Mouse (Mus musculus) liver, embryonic 13.5 days (tissue): ENCODE results near the gene Rab8a. TPM values are rescaled to one million over a fixed set of nuclear protein-coding genes. Genes with fewer than 3 reads are reported as not detected.

Experiments used
- ATAC-seq: fragments of 200-750 bp; cut with Nextera tagmentation; 2 replicates; pipeline ENCODE4 v1.8.0; 2017; ENCODE audit warnings: low read depth, mild to moderate bottlenecking, moderate number of reproducible peaks, moderate library complexity
- DNase-seq: peaks from one replicate; pipeline ENCODE4 v3.0.0; 2022
- H3K27ac ChIP-seq: fragments of 300-500 bp; sonication (generic); 2 replicates; pipeline ENCODE4 v1.5.1; 2015; ENCODE audit warnings: moderate library complexity, mild to moderate bottlenecking, inconsistent platforms
- H3K27me3 ChIP-seq: fragments of 300-500 bp; sonication (generic); 2 replicates; pipeline ENCODE4 v1.6.1; 2015; ENCODE audit warnings: mild to moderate bottlenecking, inconsistent platforms
- H3K36me3 ChIP-seq: fragments of 300-500 bp; sonication (generic); 2 replicates; pipeline ENCODE4 v1.6.1; 2015; ENCODE audit warnings: mild to moderate bottlenecking, inconsistent platforms
- H3K4me1 ChIP-seq: fragments of 300-500 bp; sonication (generic); replicated peaks from 2 replicates; pipeline ENCODE4 v1.6.1; 2015; ENCODE audit warnings: inconsistent platforms
- H3K4me2 ChIP-seq: fragments of 300-500 bp; sonication (generic); 2 replicates; pipeline ENCODE4 v1.6.1; 2015; ENCODE audit warnings: inconsistent platforms, mild to moderate bottlenecking, moderate library complexity
- H3K4me3 ChIP-seq: fragments of 300-500 bp; sonication (generic); replicated peaks from 2 replicates; pipeline ENCODE4 v1.5.1; 2015; ENCODE audit warnings: mild to moderate bottlenecking, inconsistent platforms
- H3K9ac ChIP-seq: fragments of 300-500 bp; sonication (generic); 2 replicates; pipeline ENCODE4 v1.6.1; 2015; ENCODE audit warnings: mild to moderate bottlenecking, inconsistent platforms
- H3K9me3 ChIP-seq: fragments of 300-500 bp; sonication (generic); replicated peaks from 2 replicates; pipeline ENCODE4 v1.6.1; 2016; ENCODE audit warnings: inconsistent platforms
- WGBS: fragments of 180-500 bp; shearing (Covaris S2); methylation state at CpG from one replicate; pipeline ENCODE4 v1.1.7; 2015; ENCODE audit not compliant: insufficient replicate concordance; 5-methylcytosine and 5-hydroxymethylcytosine counted together
- polyA plus RNA-seq: library from polyadenylated mRNA; unstranded; fragments of >200 nt; fragmentation: Nextera tagmentation; extraction: Ambion mirVana; gene quantifications from 2 replicates; pipeline ENCODE4 v1.2.1, GENCODE M21; 2015

Rab8a gene
- polyA plus RNA-seq, 1 experiment from 2014 or later, result 75.4 TPM

DNA sequence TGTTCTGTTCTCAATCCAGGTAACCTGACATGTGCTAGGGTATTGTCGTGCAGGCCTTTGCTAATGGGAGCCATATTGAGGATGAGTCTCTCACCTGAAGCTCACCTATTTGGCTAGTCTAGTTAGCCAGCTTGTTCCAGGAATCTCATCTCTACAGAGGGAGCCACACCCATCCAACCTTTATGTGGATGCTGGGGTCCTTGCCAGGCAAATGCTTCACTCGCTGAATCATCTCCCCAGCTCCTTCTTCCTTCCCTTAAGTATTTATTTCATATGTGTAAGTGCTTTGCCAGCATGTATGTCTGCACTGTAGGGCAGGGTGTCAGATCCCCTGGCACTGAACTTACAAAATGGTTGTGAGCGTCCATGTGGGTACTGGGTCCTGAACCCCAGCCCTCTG, 14.4 kb upstream of the Rab8a start:
- H3K9me3 ChIP-seq, result no peaks in the 10 kb centered on the region
- H3K9ac ChIP-seq, result no peak overlapping the region
- no peak for ATAC-seq
- peaks cover 24% of the 10 kb centered on the region for H3K4me1 ChIP-seq
- DNase-seq, result no peak
- H3K27me3 ChIP-seq, result no peaks in the 10 kb centered on the region
- no peak overlapping the region for H3K4me3 ChIP-seq
- peaks cover 80% of the 10 kb centered on the region for H3K36me3 ChIP-seq
- peak overlapping the region; percentile 5; the same call in 1 of the 2 replicates for H3K27ac ChIP-seq
- H3K4me2 ChIP-seq, result no peak overlapping the region
- 73% methylated on average over 3 of the region's 3 CpGs for whole genome bisulfite sequencing

DNA sequence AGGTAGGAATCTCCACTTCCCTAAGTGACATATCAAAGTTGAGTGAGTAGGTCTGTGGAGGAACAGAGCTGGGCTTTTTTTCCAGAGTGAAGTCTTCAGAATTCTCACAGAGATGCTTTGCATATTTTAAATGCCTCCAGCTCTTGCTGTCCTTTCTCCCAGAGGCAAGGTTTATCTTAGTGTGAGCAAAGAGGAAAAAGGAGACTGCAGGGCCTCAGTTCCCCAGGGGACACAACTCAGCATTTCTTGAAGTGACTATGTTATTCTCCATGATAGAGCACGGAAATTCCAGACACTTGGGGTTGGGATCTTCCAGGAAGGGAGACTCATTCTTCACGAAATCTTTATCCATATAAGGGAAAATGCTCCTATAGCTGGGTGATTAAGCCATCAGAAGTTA, 13.7 kb upstream of the Rab8a start:
- Histone ChIP-seq H3K27me3 (no peaks in the 10 kb centered on the region), H3K4me2 (no peak overlapping the region), H3K9ac (no peak overlapping the region), H3K4me1 (peaks cover 24% of the 10 kb centered on the region), H3K27ac (no peak overlapping the region), H3K36me3 (peaks cover 83% of the 10 kb centered on the region), H3K4me3 (no peak overlapping the region), H3K9me3 (no peaks in the 10 kb centered on the region)
- WGBS, result 61% methylated on average over 2 of the region's 2 CpGs
- no peak for DNase-seq
- no peak for ATAC-seq

- H3K4me1 ChIP-seq, result peaks cover 28% of the 10 kb centered on the region
- peaks cover 80% of the 10 kb centered on the region for H3K36me3 ChIP-seq
- H3K27me3 ChIP-seq, result no peaks in the 10 kb centered on the region
- H3K27ac ChIP-seq, result no peak overlapping the region
- no peak overlapping the region for H3K9ac ChIP-seq
- H3K4me2 ChIP-seq, result no peak overlapping the region
- H3K4me3 ChIP-seq, result no peak overlapping the region
- H3K9me3 ChIP-seq, result no peaks in the 10 kb centered on the region
- WGBS, result 55% methylated on average over 1 of the region's 1 CpGs
- ATAC-seq (no peak), DNase-seq (no peak)
Measured at GRCm38 (mm10) chr8:72149056-72149455, 11.9 kb upstream of the Rab8a start.

- ATAC-seq (no peak), DNase-seq (no peak)
- H3K4me1 ChIP-seq, result peaks cover 15% of the 10 kb centered on the region
- WGBS, result 50% methylated on average over 3 of the region's 3 CpGs
- H3K9ac ChIP-seq, result no peak overlapping the region
- no peaks in the 10 kb centered on the region for H3K27me3 ChIP-seq
- no peak overlapping the region for H3K4me2 ChIP-seq
- no peak overlapping the region for H3K4me3 ChIP-seq
- H3K27ac ChIP-seq, result no peak overlapping the region
- H3K36me3 ChIP-seq, result peaks cover 65% of the 10 kb centered on the region
- H3K9me3 ChIP-seq, result no peaks in the 10 kb centered on the region
Measured at GRCm38 (mm10) chr8:72151418-72152078, 9.5 kb upstream of the Rab8a start.

DNA sequence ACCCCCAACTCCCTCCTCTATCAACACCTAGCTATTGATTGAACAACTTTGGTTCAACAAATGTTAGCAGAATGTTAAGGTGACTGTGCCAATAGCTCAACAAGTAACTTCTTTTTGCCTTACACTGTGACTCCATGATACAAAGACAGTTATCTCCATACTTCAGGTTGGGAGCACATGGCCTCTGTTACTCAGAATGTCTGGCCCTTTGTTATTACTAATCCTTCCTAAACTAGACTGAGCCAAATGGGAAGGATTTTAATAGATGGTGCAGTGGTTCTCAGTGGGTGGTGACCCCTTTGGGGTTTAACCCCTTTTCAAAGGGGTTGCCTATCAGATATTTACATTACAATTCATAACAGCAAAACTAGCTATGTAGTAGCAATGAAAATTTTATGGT, 7.6 kb upstream of the Rab8a start:
- H3K9me3 ChIP-seq, result no peaks in the 10 kb centered on the region
- H3K36me3 ChIP-seq, result peaks cover 50% of the 10 kb centered on the region
- ATAC-seq, result no peak
- no peak overlapping the region for H3K4me3 ChIP-seq
- DNase-seq, result no peak
- H3K27me3 ChIP-seq, result no peaks in the 10 kb centered on the region
- H3K9ac ChIP-seq, result no peak overlapping the region
- no peak overlapping the region for H3K4me2 ChIP-seq
- H3K4me1 ChIP-seq, result peaks cover 22% of the 10 kb centered on the region
- H3K27ac ChIP-seq, result no peak overlapping the region

DNA sequence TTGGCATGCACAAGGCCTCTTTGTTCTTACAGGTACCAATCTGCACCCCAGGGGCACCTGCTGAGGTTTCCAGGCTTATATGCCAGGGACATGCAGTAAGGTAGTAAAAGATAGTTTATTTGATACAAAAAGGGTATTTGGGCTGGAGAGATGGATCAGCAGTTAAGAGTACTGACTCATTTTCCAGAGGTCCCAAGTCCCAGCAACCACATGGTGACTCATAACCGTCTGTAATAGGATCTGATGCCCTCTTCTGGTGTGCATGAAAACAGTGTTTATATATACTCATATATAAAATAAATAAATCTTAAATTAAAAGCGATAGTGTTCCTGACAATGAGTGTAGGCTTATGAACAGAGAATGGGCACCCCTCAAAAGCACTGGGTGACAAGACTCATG, 2.9 kb upstream of the Rab8a start:
- 79% methylated on average over 2 of the region's 2 CpGs for WGBS
- Histone ChIP-seq H3K4me2 (0 out of 2 replicates have a peak overlapping the region, but pooled peaks have one; percentile 0), H3K4me3 (no peak overlapping the region), H3K27me3 (no peaks in the 10 kb centered on the region), H3K4me1 (peaks cover 58% of the 10 kb centered on the region), H3K9me3 (no peaks in the 10 kb centered on the region), H3K9ac (no peak overlapping the region), H3K36me3 (peaks cover 15% of the 10 kb centered on the region; the same call in 1 of the 2 replicates), H3K27ac (no peak overlapping the region)
- ATAC-seq (no peak), DNase-seq (no peak)

DNA sequence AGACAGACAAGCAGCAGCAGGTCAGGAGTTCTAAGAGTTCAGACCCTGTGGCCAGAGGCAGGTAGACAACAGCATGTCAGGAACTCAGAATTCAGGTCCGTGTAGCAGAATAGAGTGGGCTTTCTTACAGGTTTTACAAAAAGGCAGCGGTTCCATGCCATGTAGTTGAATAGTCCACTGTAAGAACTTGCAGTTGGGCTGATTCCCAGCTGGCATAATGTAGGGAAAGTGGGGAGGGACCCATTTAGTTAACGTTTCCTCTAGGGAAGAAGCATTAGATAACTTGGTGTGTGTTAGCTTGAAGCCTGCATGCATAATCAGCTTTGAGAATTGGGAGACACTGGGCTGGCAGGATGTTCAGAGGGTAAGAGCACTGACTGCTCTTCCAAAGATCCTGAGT, 2.3 kb upstream of the Rab8a start:
- WGBS, result 70% methylated on average over 3 of the region's 3 CpGs
- Histone ChIP-seq H3K9ac (no peak overlapping the region), H3K9me3 (no peaks in the 10 kb centered on the region), H3K27me3 (no peaks in the 10 kb centered on the region), H3K27ac (no peak overlapping the region), H3K4me3 (0 out of 2 replicates have a peak overlapping the region, but pooled peaks have one; percentile 67), H3K4me2 (peak overlapping the region; percentile 95), H3K36me3 (peaks cover 15% of the 10 kb centered on the region), H3K4me1 (peaks cover 59% of the 10 kb centered on the region)
- no peak for DNase-seq
- no peak for ATAC-seq

DNA sequence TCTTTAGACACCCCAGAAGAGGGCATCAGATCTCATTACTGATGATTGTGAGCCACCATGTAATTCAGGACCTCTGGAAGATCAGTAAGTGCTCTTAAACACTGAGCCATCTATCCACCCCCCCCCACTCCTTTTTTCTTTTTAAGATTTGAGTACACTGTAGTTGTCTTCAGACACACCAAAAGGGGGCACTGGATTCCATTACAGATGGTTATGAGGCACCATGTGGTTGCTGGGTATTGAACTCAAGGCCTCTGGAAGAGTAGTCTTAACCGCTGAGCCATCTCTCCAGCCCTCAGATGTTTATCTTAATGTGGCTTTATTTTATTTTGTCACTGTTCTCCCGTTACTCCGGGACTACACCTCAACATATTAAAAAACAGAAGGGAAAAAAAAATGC, 993 bp upstream of the Rab8a start:
- H3K36me3 ChIP-seq, result peaks cover 27% of the 10 kb centered on the region
- no peaks in the 10 kb centered on the region for H3K27me3 ChIP-seq
- peak overlapping the region; percentile 91 for H3K27ac ChIP-seq
- no peaks in the 10 kb centered on the region for H3K9me3 ChIP-seq
- H3K4me1 ChIP-seq, result peaks cover 59% of the 10 kb centered on the region
- H3K4me2 ChIP-seq, result peak overlapping the region; percentile 95
- DNase-seq (no peak), ATAC-seq (no peak)
- peak overlapping the region; percentile 67 for H3K4me3 ChIP-seq
- WGBS, result 34% methylated on average over 3 of the region's 3 CpGs
- peak overlapping the region; percentile 79 for H3K9ac ChIP-seq

DNA sequence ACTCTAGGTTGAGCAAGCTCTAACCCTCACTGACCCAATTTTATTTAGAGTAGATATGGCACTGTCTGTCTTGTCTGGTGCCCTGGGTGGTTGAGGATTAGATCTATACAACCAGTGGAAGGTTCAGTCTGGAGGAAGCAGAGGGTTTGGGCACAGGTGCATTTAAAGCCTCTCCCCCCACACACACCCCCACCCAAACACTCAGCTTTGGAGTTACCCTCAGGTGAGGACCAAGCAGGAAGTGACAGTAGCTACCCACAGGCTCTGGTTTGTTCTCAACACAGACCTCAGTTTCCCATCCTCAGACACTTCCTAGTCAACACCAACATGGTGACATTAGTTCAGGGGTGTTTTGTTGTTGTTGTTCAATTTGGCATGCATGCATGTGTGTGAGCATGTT, 1.8 kb downstream of the Rab8a start:
- H3K27ac ChIP-seq, result no peak overlapping the region
- DNase-seq, result no peak
- peak overlapping the region; percentile 76 for H3K4me2 ChIP-seq
- no peak for ATAC-seq
- peaks cover 46% of the 10 kb centered on the region for H3K4me1 ChIP-seq
- peak overlapping the region; percentile 85 for H3K4me3 ChIP-seq
- H3K36me3 ChIP-seq, result peaks cover 41% of the 10 kb centered on the region
- H3K9ac ChIP-seq, result peak overlapping the region; percentile 92
- no peaks in the 10 kb centered on the region for H3K9me3 ChIP-seq
- no peaks in the 10 kb centered on the region for H3K27me3 ChIP-seq

GRCm38 (mm10) chr8:72169098-72169668, 8.2 kb downstream of the Rab8a start:
- Histone ChIP-seq H3K4me3 (no peak overlapping the region), H3K4me2 (no peak overlapping the region), H3K27ac (peak overlapping the region; percentile 19; the same call in 1 of the 2 replicates), H3K9ac (no peak overlapping the region), H3K27me3 (no peaks in the 10 kb centered on the region), H3K4me1 (peaks cover 20% of the 10 kb centered on the region), H3K36me3 (peaks cover 91% of the 10 kb centered on the region), H3K9me3 (no peaks in the 10 kb centered on the region)
- DNase-seq (no peak), ATAC-seq (peak; percentile 8; the same call in 1 of the 2 replicates)
- 67% methylated on average over 3 of the region's 3 CpGs for WGBS

DNA sequence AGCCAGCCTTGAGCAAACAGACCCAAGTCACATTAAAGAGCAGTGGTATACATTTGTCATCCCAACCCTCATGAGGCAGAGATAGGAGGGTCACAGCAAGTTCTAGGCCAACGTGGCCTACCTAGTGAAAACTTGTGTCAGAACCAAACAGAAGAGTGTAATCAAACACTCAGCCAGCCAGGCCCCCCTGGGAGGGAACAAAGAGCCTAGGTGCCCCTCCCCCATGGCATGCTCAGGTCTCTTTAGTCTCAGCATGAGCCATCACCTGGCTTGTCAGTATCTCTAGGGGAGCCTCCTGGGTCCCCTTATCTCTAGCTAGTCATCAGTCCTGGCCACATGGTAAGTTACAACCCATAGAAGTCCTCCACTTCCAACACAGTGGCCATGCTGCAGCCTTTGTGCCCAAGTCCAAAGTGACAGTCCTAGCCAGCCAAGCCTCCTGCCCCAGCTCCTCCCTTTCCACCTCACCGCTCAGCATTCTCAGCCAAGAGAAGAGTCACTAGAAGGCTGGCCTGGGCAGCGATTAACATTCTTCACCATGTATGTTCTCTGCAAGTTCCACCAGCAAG, 8.8 kb downstream of the Rab8a start:
- Histone ChIP-seq H3K4me2 (no peak overlapping the region), H3K27ac (peak overlapping the region; percentile 19), H3K4me3 (no peak overlapping the region), H3K9ac (no peak overlapping the region), H3K9me3 (no peaks in the 10 kb centered on the region), H3K27me3 (no peaks in the 10 kb centered on the region), H3K4me1 (peaks cover 20% of the 10 kb centered on the region), H3K36me3 (peaks cover 91% of the 10 kb centered on the region)
- 60% methylated on average over 3 of the region's 3 CpGs for WGBS
- DNase-seq (no peak), ATAC-seq (peak; percentile 49)
